Mouse (Mus musculus) layer of hippocampus, postnatal 36 days (tissue): ENCODE measurements around the gene Olfr320. TPM values are rescaled to one million over a fixed set of nuclear protein-coding genes. Genes with fewer than 3 reads are reported as not detected.

Source experiments
- total RNA-seq, 2 experiments: library from RNA; stranded (reverse); gene quantifications; 2 replicates each; pipeline ENCODE4 v1.2.3; 2021

Gene Olfr320
- total RNA-seq, 2 experiments from 2014 or later, result not detected

Other genes starting within 250 kb of the Olfr320 start
- gene Gm12253, start 248.5 kb upstream of the Olfr320 start, total RNA-seq, result not detected
- gene Lypd9, start 228.2 kb upstream of the Olfr320 start, total RNA-seq, result not detected
- not detected for gene Olfr30, start 218.8 kb upstream of the Olfr320 start, total RNA-seq
- gene Olfr332, start 188.5 kb upstream of the Olfr320 start, total RNA-seq, result not detected
- not detected for gene Olfr331, start 178.5 kb upstream of the Olfr320 start, total RNA-seq
- gene Olfr330, start 146.3 kb upstream of the Olfr320 start, total RNA-seq, result not detected
- not detected for gene Olfr329-ps, start 134.7 kb upstream of the Olfr320 start, total RNA-seq
- under 1 TPM in 1 of 2 experiments, not detected in 1; 0.15 TPM for gene Olfr328, start 125.5 kb upstream of the Olfr320 start, total RNA-seq
- not detected for gene Olfr224, start 110.5 kb upstream of the Olfr320 start, total RNA-seq
- gene Olfr325, start 103.4 kb upstream of the Olfr320 start, total RNA-seq, result not detected
- not detected for gene Olfr324, start 86.0 kb upstream of the Olfr320 start, total RNA-seq
- gene 2210407C18Rik, start 65.0 kb upstream of the Olfr320 start, total RNA-seq, result not detected
- gene Olfr323, start 50.6 kb upstream of the Olfr320 start, total RNA-seq, result not detected
- not detected for gene Trim58, start 40.6 kb upstream of the Olfr320 start, total RNA-seq
- gene Olfr322, start 22.3 kb upstream of the Olfr320 start, total RNA-seq, result not detected
- not detected for gene Olfr319, start 18.1 kb downstream of the Olfr320 start, total RNA-seq
- gene Olfr318, start 42.9 kb downstream of the Olfr320 start, total RNA-seq, result not detected
- under 1 TPM in 1 of 2 experiments, not detected in 1; 0.20 TPM for gene Olfr317, start 58.1 kb downstream of the Olfr320 start, total RNA-seq
- under 1 TPM; 0.45 to 0.48 TPM for gene Olfr316, start 71.6 kb downstream of the Olfr320 start, total RNA-seq
- not detected for gene Olfr315, start 92.1 kb downstream of the Olfr320 start, total RNA-seq
- not detected for gene Olfr314, start 101.9 kb downstream of the Olfr320 start, total RNA-seq
- gene Fam183b, start 120.9 kb downstream of the Olfr320 start, total RNA-seq, result 1 to 10 TPM; 5.9 to 7.5 TPM
- gene Olfr313, start 133.9 kb downstream of the Olfr320 start, total RNA-seq, result not detected
- not detected for gene Olfr312, start 148.1 kb downstream of the Olfr320 start, total RNA-seq
- not detected for gene Olfr311, start 158.2 kb downstream of the Olfr320 start, total RNA-seq
- gene Gm12258, start 166.1 kb downstream of the Olfr320 start, total RNA-seq, result 10 to 100 TPM; 19.3 to 20.0 TPM
- 10 to 100 TPM in 1 of 2 experiments, 1 to 10 TPM in 1; 9.7 to 12.2 TPM for gene 2810021J22Rik, start 186.1 kb downstream of the Olfr320 start, total RNA-seq
- 1 to 10 TPM; 8.4 to 9.2 TPM for gene Zfp39, start 223.1 kb downstream of the Olfr320 start, total RNA-seq
- under 1 TPM in 1 of 2 experiments, not detected in 1; 0.12 TPM for gene Btnl10, start 236.8 kb downstream of the Olfr320 start, total RNA-seq